Mouse (Mus musculus) B cell, adult (primary cell): Measurements from ENCODE around the gene Nmnat3. TPM values are rescaled to one million over a fixed set of nuclear protein-coding genes. Genes with fewer than 3 reads are reported as not detected.

Source experiments
- total RNA-seq: library from RNA; stranded (reverse); gene quantifications from 4 replicates; pipeline ENCODE4 v1.2.4, GENCODE M21; 2023; ENCODE audit not compliant: inconsistent age

Gene Nmnat3
- total RNA-seq = 3.8 to 4.8 TPM (median 4.5 TPM) in 4 replicates

GRCm38 (mm10) chr9:98287135-98287534 lies at the start of gene Nmnat3:
Gene Nmnat3 (plus strand): TSS chr9:98287435.

GRCm38 (mm10) chr9:98422656-98423055 lies 135.4 kb downstream of the Nmnat3 start, which contains the start of gene Rbp1:
Gene Rbp1 (plus strand): TSS chr9:98422961.

Other genes starting within 250 kb of the Nmnat3 start
- gene Rbp1, start 135.5 kb downstream of the Nmnat3 start, total RNA-seq = 0.19 to 0.45 TPM (median 0.22 TPM) in 4 replicates
- not detected in 4 replicates for gene Rbp2, start 198.7 kb downstream of the Nmnat3 start, total RNA-seq